Mouse (Mus musculus) mouse embryonic stem cell (cell line): ENCODE data around the gene Trim14.

Experiments
- in situ Hi-C, 2 experiments: fragments of 300-500 bp; cut with MboI; formaldehyde crosslinking; loops; 1 replicate in 1 of 2; 3 replicates in 1 of 2; pipeline ENCODE4 v1.14.3; 2019 to 2020; ENCODE audit warnings: low sequenced_read_pairs in 2 of 2, low pct_unique_long_range_greater_than_20kb in 1 of 2, mixed read lengths in 1 of 2; ENCODE audit not compliant: unreplicated experiment in 1 of 2

The Trim14 gene

DNA sequence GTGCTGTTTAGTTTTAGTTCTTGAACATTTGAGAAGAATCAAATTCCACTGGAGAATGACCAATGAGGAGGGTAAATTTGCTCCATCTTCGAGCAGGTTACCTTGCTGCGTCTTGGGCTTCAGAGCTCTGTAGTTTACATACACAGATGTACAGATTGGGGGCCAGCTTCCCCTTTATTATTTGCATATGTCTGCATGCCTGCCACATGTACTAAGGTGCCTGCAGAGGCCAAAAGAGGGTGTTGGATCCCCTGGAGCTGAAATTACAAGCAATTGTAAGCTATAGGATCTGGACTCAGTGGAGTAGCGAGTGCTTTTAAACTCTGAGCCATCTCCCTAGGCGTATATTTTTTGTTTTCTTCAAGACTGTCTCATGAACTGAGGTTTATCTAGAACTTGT lies 79.2 kb downstream of the Trim14 start:
- in situ Hi-C loops = no loop called here

DNA sequence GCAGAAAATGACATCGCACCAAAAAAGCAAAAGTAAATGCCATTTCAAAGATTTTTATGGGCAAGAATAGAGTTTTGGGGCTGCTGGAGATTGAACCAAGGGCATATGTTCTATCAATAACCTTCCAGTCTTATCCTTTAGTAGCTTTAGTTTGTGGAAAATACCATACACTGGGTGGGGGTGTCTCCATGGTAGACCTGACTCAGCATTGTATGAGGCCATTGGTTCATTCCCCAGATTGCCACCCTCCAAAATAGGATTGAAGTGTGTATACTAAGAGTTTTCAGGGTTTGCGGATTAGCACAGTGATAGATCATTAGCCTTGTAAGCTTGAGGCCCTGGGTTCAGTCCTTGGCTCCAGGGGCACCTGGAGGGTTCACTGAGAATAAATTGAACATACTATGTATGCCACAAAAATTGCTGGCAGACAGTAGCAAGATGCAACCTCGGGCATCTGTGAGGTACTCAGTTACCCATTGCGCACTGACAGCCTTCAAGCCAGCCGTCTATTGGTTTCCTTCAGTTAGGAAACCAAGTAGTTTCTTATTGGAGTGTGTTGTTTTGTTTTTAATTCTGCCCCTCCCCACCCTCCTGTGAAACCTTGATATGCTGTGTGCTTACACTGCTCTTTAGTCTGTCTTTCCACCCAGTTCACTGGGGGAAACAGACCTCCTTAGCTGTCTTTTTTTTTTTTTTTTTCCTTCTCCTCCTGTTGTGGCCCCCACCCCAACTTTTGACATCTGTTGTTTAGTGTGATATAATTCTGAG lies 81.7 kb downstream of the Trim14 start:
- in situ Hi-C loops = no loop called here

DNA sequence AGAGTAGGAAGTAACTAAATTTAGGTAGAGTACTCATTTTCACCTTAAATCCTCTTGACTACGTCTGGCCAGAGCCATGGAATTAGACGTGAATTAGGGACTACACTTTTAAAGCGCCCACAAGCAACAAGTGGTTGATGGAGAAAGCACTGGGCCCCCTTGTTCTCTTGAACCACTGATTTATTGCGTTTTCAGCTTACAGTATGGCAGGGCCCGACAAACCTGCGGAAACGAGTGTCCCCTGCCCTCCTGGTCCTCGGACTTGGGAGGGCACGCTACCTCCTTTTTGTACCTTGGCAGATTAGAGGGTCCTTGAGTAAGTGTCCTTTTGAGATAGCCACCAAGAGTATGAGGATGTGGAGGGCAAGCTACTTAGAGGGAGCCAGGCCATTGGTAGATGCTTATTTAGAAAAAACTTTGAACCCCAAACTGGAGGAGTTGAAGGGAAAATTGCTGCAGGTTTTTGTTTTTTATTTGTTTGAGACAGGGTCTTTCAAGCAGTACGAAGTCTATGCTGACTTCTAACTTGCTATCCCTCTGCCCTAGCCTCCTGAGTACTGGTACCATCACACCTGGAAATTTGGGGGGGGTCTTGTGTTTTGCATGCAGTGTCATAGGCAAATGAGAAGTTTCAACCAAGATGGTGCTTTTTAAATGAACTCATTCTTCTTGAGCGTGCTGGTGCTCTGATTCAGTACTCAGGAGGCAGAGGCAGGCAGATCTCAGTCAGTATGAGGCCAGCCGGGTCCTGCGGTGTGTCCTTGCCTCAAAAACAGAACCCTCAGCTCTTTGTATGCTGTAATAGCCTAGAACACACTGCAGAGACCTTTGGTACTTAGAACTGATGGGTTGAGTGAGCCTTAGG lies 82.9 kb downstream of the Trim14 start:
- in situ Hi-C loops = no loop called here

DNA sequence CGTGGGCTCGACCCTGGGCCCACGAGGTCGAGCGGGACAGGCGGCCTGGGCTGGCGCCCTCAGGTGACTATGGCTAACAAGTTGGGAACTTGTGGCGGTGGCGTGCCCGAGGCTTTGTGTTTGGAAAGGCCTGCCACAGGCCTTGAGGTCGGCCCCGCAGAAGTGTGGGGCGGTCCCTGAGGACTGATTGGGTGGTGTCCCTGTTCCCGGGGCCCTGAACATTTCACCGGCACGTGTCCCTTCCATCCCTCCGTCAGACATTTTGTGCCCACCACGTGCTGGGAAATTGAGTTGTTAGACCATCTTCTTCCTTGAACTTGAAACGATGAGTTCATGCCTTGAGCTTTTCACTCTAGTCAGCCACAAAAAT lies 83.5 kb downstream of the Trim14 start:
- in situ Hi-C loops = no loop called here

DNA sequence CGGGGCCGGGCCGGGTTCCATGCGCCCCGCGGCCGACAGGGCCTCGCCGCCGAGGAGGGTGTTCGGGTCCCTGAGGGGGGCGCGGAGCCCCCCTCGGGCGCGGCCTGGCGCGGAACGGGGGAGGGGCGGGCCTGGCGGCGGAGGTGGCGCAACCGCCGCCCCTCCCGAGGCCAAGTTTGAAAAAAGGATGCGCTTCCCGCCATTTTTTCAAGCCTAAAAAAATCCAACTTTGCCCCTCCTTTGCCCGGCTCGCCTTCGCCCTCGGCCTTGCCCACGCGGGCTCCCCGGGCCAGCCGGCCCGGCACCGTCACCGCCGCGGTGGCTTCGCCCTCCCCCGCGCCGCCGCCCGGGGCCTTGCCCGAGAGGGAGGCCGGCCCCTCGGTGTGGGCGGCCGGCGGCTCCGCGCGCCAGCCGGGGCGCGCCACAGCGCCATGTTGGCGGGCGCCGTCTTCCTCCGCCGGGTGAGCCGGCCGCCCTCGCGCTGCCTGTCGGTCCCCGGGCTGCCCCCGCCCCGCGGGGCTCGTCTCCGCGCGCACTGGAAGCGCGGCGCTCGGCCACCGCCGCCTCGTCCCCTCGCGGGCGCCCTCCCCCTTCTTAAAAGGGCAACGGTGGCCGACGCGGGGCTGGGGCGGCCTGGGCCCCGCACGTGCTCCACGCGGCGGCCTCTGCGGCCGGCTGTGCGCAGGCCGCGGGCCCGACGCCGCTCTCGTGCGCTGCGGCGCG lies 84.0 kb downstream of the Trim14 start:
- in situ Hi-C loops = no loop called here

DNA sequence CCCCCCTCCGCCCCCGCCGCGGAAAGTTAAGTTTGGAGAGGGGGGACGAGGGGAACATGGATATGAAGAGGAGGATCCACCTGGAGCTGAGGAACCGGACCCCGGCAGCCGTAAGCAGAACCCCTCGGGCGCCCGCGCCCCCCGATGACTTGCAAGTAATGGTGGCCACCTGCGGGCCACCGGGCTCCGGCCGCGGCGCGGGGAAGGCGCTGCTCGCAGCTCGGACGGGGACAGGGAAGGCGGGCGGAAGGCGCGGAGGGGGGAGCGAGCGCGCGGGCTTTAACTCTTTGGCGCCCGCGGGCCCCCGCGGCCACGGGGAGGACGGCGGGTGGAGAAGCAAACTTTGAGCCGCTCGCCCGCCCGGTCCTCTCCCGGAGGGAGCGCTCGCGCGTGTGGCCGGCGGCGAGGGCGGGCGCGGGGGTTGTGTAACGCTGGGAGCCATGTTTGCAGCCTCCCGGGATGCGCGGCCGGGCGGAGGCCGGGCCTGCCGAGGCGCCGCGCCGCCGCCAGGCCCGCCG lies 84.6 kb downstream of the Trim14 start:
- in situ Hi-C loops = no loop called here

DNA sequence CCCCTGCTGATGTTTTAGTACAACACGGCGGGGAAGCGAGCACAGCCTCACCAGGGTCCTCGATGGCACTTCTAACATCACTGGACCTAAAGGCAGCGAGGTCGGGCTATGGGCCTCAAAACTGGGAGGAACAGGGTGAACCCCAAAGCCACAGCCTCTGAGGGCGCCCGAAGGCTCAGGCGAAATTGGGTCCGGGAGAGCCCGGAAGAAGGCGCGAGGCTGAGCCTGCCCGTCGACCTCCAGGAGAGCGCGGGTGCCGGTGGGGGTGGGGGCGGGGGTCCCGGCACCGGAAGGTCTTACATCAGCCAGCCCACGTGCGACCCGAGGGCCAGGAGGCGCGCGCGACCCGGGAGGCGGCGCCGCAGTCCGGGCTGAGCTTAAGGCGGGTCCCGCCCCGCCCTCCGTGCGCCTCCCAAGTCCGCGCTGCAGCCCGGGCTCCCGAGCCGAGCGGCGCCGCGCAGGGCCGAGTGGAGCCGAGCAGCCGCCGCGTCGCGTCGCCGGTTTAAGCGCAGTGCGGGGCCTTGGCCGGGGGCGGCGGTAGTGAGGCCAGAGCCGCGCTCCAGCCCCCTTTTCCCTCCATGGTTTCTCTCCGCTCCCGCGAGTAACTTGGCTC lies 85.3 kb downstream of the Trim14 start, which contains the start of gene Anp32b:
Gene Anp32b, plus strand, starts transcription at position 384 of the 613 bp plus-strand sequence.
- in situ Hi-C loops = no loop called here

DNA sequence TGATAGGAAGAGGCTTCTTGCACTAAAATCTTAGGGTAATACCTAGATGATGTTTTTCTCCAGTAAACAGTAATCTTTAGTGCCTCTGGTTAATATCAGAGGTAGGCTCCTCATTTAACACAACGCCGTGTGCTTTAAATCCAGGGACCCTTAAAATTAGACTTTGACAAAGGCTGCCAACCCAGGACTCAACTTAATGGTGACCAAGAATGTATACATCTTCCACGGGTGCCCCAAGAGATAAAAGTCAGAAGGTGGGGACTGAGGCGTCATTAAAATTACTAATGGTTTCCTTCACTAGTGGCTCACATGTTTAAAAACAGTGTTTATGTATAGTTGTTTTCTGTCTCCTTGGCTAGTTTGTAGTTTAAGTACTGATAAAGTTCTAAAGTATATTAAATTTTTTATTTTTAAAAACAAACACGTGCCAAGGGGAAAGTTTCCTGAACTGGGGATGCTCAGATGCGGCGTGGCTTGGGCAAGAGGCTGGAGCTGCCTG lies 85.9 kb downstream of the Trim14 start:
- in situ Hi-C loops = no loop called here

DNA sequence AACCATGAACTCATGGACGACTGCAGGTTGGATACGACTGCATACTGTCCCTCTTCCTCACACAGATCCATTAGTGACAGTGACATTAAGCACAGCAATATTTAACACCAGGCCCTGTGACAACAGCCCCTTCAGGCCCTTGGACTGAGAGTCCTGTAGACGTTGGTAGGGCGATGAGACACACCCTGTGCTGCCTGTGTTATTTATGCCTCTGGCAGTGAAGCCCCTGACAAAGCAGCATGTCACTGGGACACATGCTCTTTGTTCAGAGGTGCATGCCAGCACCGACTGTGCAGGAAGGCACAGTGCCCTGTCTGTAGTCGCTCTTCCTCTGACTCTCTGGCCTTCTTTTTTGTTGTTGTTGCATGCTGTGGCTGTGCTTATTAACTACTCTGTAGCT lies 87.1 kb downstream of the Trim14 start:
- in situ Hi-C loops = no loop called here

DNA sequence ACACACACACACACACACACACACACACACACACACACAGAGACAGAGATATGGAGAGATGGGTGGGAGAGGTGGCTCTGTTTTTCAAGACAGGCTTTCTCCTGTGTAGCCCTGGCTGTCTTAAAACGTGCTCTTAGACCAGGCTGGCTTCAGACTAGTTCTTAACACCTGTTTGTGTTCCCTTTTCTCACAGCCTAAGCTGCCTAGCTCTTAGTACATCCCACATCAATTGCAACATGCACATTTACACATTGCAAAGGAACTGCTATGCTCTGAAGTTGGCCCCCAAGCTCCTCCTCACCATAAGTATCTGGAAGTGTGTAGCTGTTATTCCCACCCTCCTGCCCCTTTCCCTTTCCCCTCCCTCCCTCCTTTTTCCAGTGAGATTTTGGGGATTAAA lies 88.5 kb downstream of the Trim14 start:
- in situ Hi-C loops = no loop called here

DNA sequence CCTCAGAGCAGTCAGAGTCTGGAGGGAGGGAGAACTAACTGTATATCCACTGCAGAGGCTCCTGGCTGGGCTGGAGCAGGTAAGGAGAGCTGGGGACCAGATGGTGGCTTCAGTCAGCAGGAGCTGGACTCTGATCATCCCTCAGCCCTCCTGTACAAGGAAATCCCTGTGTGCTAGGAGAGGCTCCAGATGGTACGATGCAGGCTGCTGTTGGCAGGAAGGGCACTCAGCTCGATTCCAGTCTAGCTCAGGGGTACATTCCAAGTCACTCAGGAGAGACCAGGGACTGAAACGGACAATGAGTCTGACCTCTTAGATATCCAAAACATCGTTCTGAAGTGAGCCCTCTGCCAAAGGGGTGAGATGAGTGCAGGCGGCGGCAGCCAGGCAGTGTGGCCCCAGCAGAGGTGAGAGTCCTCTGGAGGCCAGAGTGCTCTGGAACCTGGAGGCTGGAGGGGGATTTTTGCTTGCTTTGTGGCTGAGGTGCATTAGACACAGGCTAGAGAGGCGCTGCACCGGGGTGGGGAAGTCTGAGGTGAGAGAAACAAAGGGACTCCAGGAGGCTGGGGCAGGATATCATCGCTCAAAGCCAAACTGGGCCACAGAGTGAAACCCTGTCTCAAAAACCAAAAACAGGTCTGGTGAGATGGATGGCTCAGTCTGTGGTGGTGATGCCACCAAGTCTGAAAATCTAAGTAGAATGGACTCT lies 90.5 kb downstream of the Trim14 start:
- in situ Hi-C loops = no loop called here
